Mouse (Mus musculus) c-Kit-positive CD71-positive TER-119-positive erythroid progenitor cells, embryonic 14.5 days (primary cell): ENCODE results near the gene Spryd3.
"Not testable (repeated sequence)": the region's sequence is repeated elsewhere in the genome, so short reads cannot be mapped to it uniquely, and the experiment has no call there.

Experiments
- DNase-seq: peaks from one replicate; pipeline ENCODE4 v3.0.0-alpha.2; 2013; ENCODE audit warnings: low spot score

Gene Spryd3

DNA sequence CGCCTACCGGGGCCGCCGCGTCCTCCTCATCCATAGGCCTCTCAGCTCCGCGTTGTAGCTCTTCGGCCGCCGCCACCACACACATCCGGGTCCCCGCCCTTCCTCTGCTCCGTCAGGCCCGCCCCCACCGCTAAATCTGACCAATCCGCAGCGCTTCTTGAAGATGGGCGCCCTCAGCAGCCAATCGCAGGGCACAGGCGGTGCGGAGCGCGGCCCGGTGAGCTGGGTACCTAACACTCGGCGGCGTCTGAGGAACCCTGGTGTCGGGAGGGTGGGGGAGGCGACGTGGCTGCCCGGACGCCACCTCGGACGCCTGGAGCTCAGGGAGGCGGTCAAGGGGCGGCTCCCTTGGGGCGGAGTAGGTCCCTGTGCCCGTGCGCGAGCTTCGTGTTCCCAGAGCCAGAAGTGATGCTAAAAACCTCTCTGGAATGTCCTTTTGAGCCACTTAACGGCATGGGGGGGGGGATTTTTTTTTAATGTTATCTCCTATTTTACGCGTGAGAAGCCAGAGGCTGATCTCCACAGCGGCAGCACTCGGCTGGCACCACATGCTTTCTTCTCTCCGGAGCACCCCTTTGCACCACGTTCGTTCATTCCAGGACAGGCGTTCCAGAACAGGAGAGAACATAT, at the start of gene Spryd3:
Spryd3 (minus strand) TSS at position 106 of the 630 bp plus-strand sequence.
- DNase-seq = peak; percentile 96

DNA sequence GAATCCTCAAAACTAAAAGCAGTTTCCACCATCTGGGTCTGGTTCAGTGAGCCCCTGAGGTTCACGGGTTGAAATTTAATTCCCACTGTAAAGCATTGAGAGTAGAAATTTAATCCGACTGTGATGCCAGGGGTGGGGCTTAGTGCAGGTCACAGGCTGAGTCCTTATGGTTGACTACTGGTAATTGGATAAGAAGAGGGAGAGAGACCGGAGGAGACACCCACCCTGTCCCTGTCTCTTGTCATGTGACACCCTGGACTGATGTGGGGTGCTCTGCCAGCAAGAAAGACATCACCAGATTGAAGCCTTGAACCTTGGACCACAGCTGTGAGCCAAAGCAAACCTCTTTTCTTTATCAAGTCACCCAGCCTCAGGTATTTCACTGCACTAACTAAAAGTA, 47.0 kb upstream of the Spryd3 start:
- no peak for DNase-seq

DNA sequence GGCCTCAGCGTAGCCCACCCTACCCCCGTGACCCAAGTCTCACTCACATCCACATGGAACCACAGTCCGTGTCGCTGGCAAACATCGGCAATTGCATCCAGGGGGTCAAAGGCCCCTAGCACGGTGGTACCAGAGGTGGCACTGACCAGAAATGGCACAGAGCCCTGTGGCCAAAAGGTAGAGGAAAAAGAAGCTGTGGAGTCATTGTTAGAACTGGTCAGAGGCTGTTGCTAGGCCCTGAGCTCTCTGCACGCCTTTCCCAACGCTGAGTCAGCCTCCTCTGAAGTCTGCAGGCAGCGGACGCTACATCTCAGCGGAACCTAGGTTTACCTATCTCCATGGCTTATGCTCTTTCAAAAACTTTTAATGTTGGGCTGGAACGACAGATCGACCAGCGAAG, 43.9 kb upstream of the Spryd3 start:
- no peak for DNase-seq

DNA sequence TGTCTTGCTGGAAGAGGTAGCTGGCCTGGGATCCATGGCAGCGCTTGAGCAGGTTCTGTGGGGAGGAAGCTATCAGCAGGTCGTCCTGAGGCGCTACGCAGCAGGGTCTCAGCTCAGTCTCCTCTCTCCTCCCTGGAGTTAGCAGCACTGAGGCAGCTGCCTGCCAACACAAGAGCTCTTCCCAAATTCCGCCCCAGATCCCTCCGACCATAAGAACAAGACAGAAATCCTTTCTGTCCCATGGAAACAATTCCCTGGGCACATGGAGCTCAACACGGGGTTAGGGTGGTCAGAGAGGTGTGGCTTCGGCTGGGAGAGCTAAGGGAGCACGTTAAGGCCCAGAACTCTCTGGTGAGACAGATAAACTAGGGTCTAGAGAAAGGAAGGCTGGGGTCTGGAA, 43.1 kb upstream of the Spryd3 start:
- DNase-seq = no peak

DNA sequence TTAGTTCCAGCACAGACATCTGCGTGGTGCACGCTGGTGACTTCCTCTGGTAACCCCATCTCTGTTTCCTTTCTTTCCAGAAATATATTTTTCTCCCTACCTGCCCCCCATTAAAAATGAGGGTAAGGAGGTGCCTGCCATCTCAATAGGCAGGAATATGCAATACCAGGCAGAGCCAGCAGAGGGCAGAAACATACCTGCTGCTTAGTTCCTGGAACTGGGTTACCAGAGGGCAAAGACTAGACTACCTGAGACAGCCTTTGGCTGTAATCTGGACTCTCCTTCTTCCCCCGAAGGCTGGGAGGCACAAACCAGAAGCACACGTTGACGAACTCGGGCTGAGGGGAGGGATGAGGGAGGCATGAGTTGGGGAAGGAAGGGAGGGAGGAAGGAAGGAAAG, 42.2 kb upstream of the Spryd3 start:
- DNase-seq = peak; percentile 75

DNA sequence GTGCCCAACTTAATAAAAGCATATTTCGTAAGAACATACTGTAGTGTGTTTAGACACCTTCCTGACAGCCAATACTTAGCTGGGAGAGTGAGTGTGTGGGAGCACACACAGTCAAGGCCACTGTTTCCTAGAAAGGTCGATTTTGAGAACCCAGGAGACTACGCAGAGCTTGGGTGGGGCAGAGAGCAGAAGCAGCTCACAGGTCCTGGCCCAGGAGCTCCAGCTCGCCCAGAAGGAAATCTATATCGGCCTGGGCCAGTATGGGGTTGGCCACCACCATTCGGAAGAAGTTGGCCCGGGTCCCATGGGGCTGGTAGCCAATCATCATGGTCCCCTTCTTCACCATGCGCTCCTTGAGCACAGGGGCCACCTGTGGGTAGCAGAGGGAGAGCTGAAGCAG, 41.4 kb upstream of the Spryd3 start:
- DNase-seq = no peak

DNA sequence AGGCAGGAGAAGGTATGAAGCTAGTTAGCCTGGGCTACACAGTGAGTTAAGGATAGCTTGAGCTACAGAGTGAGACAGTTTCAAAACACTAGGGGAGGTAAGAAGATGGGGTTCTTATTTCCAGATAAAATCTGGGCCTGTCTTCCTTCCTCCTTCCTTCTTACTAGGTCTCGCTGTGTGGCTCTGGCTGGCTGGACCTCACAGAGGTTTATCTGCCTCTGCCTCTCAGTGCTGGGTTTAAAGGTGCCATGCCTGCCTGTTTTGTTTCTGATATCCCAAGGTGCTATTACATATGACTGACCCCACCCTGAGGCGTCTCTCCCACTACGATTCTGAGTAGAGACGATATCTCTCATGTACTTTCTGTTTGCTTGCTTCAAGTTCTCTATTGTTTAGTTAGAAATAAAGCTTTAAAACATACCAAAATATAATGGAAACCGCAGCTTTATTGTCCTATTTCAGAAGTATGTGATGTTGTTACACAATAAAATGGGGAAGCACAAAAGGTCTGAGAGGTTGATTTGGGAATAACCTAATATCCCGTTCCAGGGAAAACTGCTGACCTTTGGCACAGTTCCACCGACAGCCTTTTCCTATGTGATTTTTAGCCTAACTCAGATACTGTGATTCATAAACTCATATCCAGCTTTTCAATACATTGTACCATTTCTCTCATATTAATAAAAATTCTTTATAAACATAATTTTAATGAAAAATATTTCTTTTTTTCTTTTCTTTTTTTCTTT, 40.7 kb upstream of the Spryd3 start:
- peak; percentile 29 for DNase-seq

DNA sequence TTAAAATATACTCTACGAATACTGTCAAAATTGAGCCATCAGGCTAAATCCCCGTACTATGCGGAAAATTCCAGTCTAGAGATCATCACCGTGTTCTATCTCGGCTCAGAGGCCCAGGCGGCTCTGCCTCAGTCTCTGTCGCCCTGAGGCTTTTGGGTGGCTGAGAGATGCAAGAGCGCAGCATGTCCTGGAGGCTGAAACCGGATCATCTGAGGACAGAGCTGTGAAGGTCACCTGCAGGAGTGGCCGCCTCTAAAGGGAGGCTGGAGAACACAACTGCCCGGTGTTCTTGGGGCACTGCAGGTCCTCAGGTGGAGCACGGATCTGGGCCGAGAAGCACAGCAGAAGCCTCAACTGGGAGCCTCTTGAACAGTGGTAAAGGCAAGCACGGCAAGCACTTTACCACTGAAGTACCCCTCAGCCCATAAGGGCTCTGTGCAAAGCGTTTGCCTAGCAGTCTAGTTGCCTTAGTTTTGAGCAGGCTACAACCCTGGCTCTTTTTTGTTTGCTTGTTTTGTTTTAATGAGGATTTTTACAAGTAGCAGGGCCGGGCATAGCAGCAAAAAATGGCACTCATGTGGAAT, 39.8 kb upstream of the Spryd3 start:
- no peak for DNase-seq

DNA sequence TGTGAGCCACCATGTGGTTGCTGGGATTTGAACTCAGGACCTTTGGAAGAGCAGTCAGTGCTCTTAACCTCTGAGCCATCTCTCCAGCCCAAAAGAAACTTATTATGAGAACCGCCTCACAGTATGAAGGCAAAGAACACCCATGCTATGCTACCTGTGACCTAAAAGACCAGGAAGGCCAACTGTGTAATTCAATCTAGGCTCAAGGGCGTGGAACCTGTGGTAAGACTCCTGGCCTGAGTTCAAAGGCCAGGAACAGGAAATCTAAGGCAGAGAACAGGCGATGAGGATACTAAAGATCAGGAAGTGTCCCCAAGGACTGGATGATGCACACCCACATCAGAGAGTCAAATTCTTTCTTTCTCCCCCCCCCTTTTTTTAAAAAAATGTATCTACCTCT, 37.5 kb upstream of the Spryd3 start:
- no peak for DNase-seq

DNA sequence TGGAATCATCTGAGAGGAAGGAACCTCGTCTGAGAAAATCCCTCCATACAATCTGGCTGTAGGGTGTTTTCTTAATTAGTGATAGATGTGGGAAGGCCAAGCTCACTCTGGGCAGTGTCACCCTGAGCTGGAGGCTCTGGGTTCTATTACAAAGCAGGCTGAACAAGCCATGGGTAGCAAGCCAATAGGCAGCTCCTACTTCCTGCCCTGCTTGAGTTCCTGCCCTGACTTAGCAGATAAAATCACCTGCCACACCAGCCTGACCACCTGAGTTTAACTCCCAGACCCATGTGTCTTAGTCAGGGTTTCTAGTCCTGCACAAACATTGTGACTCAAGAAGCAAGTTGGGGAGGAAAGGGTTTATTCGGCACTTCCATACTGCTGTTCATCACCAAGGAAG, 33.0 kb upstream of the Spryd3 start:
- no peak for DNase-seq

DNA sequence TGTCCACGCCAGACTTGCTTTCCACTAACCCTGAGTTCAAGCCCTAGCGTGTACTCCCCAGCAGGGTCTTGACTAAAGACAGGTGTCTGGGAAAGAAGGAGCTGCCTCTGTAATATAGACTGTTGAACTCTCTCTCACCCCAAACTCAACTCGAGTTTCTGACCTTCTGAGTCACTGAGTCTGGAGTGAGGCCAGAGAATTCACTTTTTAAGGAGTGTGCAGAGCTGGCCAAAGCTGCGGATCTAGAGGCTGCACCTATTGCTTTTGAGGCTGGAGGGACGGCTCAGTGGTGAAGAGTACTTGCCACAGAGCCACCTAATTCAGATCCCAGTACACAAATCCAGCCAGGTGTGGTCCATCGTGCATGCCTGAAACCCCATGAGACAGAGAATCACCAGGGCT, 31.6 kb upstream of the Spryd3 start:
- DNase-seq = no peak

DNA sequence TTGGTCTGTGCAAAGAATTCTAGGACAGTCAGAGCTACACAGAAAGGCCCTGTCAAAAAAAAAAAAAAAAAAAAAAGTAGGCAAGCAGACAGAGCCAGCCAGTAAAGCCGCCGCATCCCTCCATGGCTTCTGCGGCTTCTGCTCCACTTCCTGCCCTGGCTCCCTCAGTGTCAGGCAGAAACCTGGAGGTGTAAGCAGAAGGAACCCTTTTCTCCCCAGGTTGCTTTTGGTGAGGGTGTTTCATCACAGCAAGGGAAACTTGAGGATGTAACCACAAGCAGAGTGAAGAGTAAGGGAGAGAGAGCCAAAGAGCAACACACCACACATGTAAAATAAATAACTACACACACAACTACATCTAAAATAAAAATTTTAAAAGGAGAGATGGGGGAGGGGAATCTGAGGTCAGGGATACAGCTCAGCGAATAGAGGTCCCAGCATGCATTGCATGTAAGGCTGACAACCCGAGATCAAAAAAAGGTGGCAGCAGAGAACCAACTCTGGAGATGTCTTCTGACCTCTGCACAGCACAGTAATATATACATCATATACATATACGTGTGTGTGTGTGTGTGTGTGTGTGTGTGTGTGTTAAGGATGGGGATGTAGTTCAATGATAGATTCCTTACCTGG, 29.6 kb upstream of the Spryd3 start:
- DNase-seq = no peak

DNA sequence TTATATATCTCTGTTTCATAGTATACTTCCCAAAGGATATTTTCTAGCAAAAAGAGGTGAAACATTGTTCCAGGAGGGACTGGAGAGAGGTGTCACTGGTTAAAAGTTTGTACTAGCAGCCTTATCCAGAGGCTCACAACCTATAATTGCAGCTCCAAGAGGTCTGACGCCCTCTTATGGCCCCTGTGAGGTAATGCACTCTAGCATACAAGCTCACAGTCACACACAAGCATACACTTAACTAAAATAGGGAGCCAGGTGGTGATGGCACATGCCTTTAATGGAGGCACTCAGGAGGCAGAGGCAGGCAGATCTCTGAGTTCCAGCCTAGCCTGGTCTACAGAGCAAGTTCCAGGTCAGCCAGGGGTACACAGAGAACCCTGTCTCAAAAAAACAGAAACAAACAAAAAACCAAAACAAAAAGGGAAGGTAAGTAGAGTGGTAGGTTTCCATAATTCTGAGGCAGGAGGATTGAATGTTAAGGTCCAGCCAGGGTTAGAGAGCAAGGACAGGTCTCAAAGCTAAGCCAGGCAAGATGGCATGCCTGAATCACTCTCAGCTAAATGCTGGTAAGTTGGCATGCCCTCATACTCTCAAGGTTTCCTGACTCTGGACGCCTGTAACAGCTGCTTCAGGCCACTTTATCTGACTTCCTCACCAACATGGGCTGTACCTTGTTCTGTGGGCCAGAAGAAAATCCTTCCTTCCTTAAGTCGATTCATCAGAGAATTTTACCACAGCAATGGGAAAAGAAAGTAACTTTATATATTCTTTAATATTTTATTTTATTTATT, 28.1 kb upstream of the Spryd3 start:
- no peak for DNase-seq

DNA sequence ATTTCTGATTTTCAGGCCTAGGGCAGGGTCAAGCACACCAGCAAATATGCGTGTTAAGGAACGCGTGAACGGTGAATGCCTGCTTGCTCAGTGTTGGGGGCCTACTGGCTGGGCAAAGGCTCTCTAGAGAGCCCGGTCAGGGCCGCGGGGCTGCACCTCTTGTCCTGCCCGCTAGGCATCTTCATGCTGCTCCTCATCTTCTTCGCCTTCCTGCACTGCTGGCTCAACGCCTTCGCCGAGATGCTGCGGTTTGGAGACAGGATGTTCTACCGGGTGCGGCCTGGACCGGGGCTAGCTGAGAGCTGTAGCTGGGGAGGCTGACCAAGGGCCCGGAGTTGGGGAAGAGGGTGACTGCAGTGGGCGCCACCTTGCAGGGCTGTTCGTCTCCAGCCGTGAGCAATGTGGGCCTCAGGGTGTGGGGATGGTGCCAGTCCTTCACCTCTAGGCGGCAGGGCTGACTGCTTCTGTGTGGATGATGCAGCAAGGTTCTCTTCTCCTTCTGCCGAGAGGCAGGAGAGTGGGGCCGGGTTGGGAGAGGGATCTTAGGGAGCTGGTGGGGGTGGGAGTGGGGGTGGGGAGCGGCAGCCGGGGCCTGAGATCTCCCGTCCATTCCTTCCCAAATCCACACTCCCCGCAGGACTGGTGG, 24.5 kb upstream of the Spryd3 start:
- no peak for DNase-seq

DNA sequence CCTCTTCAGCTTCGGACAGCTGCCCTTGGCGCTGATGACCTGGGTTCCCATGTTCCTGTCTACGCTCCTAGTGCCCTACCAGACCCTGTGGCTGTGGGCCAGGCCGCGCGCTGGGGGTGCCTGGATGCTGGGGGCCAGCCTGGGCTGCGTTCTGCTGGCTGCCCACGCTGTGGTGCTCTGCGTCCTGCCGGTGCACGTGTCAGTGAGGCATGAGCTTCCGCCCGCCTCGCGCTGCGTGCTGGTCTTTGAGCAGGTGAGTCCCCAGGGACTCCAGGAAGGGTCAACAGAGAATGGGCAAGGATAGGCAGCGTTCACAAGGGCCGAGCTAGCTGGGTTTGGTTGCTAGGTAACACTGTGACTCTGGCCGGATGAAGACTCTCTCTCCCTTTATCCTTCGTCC, 20.8 kb upstream of the Spryd3 start:
- DNase-seq = no peak

DNA sequence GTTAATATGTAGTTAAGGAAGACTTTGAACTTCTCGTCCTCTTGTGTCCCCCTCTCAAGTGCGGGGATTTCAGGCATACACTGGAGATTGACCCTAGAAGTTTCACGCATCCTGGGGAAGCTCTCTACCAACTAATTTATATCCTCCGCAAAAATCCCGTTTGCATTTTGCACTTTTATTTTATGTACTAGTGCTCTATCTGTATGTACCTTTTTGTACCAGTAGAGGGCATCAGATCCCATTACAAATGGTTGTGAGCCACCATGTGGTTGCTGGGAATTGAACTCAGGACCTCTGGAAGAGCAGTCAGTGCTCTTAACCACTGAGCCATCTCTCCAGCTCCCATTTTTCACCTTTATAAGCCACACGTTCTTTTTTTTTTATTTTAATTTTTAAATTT, 19.0 kb upstream of the Spryd3 start:
- DNase-seq = not testable (repeated sequence)

DNA sequence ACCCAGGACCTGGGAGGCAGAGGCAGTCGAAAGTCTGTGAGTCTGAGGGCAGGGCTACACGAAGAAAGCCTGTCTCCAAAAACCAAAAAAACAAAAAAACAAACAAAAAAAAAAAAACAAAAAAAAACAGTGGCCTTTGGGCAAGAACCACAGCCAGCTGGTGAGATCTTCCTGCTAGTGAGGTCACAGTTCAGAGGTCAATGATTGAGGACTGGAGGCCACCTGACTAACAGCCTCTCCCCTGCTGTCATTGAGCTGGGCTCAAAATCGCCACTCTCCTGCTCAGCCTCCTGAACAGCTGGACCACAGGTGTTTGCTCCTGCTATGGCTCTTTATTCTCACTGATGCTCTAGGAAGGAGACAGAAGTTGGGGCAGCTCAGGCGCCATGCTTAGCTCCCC, 16.6 kb upstream of the Spryd3 start:
- no peak for DNase-seq

DNA sequence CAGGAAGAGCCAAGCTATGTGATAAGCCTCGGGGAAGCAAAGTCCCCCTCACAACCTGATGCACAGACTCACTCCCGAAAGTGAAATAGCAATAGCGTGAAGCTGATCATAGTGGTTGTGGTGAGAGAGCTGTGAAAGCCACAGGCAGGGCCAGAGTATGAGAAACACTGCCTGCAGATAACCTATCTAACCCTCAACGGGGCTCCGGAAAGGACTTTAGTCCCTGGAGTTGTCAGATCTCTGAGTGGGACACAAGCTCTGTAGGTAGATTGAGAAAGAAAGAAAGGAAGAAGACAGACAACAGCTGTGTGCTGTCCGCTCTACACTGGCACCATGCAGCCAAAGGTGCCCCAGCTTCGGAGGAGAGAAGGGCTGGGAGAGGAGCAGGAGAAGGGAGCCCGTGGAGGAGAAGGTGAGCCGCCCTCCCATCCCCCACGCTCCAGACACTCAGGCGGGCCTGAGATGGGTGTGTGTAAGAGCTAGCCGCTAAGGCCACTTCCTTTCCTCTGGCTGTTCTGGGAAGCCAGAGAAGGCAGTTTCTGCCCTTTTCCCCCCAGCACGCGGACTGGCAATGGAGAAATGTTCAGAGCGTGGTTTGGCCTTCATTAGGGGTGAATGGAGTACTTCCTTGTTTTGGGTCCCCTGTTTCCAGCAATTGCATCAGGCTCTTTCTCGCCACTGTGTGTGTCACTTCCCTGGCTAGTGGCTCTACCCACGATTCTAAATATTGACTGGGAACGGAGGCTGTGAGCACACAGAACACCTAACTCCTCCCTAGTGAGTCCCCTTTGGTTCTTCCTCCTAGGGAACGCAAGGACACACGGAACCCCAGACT, 14.5 kb upstream of the Spryd3 start, which contains the start of gene Soat2:
Soat2 (plus strand) TSS at position 226 of the 835 bp plus-strand sequence.
- peak; percentile 66 for DNase-seq

DNA sequence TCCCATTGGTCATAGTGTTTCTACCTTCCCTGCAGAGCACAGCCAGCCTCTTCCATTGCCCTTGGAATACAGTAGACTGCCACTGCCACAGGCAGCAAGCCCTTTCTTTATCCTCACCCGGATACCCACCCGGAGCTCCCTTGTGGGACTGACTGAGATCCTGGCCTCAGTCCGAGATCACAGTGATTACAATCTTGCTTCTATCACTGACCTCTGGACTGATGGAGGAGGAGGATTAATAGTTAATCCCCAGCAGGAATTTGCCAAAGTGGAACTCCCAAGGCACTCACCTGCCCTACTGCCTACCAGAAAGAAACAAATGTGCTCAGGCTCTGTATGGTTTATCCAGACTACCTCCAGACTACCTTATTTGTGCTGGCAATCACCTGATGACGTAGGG, 13.5 kb upstream of the Spryd3 start:
- no peak for DNase-seq

DNA sequence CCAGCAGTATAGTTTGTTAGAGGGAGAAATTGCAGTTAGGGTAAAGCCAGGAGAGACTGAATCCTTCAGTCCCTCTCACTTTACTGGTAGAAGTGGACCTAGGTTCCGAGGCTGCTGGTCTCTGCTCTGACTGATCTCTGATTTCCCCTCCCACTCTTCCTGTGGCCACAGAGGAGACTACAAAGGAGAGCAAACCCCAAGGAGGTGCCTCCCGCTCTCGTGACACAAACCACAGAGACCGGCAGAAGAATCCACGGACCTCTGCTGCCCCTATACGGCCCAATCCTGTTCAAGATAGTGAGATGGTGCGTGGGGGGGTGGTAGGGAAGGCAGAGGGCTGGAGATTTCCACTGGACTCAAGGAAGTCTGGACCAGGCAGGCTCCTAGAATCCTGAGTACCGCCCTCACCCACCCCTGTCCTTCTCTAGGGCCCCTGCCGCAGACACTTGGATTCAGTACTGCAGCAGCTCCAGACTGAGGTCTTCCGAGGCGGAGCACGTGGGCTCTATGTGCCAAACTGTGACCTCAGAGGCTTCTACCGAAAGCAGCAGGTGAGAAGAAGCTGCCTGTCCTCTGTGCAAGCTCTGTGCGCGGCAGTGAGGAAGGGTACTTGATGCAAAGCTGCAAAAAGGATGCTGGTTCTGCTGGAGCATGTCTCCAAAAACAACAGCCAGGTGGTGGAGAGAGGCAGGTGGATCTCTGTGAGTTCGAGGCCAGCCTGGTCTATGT, 11.8 kb upstream of the Spryd3 start:
- no peak for DNase-seq
